Mouse (Mus musculus) megakaryocyte, embryonic 14.5 days (primary cell): Measurements from ENCODE around the gene Impg1.

Source experiments
- FLI1 ChIP-seq: IDR thresholded peaks from 2 replicates; pipeline ENCODE4 v1.6.1; 2012; ENCODE audit warnings: low read length, inconsistent platforms, mixed read lengths
- GATA1 ChIP-seq: IDR thresholded peaks from 3 replicates; pipeline ENCODE4 v1.6.1; 2012; ENCODE audit warnings: mixed read lengths, low read length, inconsistent platforms, borderline replicate concordance

GRCm38 (mm10) chr9:80387890-80388289 lies 77.4 kb downstream of the Impg1 start:
- TF ChIP-seq GATA1: no peak
- TF ChIP-seq FLI1: no peak
